Mouse (Mus musculus): ENCODE data around the gene Dll4.

GRCm38 (mm10) chr2:119321771-119322586 lies 3.6 kb upstream of the Dll4 start:
- TF ChIP-seq GATA1 (IDR thresholded peaks at IDR 0.05; ENCODE audit: borderline replicate concordance, low read length) = no peak
- TF ChIP-seq FLI1 (IDR thresholded peaks at IDR 0.05; ENCODE audit: low read length) = no peak
